Mouse (Mus musculus): ENCODE data around the gene Selplg.

DNA sequence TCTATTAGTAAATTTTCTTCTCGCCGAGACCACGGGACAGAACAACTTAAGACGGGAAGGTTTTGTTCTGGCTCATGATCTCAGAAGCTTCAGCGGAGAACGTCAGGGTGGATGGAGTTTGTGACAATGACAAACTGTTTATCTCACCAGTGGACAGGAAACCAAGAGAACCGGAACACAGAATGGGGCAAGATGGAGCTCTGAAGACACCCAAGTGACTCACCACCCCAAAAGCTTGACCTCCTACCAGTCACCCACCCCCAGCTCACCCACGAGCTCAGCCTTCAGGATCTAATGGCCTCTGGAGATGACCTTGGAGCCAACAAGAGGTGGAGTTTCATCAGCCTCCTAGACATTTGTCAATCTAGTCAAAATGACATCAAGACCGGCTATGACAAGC lies 27.1 kb downstream of the Selplg start:
- no peak for TF ChIP-seq CTCF (IDR thresholded peaks at IDR 0.05)
- no peak for TF ChIP-seq EP300 (IDR thresholded peaks at IDR 0.05)
